Mouse (Mus musculus) erythroblast, embryonic 14.5 days (primary cell): ENCODE data around the gene Chrna9.

Source experiments
- GATA1 ChIP-seq: IDR thresholded peaks from 2 replicates; pipeline ENCODE4 v1.6.1; 2012; ENCODE audit warnings: low read length, inconsistent platforms, mixed read lengths
- TAL1 ChIP-seq: IDR thresholded peaks from 3 replicates; pipeline ENCODE4 v1.6.1; 2012; ENCODE audit warnings: low read length, inconsistent platforms, mixed read lengths

DNA sequence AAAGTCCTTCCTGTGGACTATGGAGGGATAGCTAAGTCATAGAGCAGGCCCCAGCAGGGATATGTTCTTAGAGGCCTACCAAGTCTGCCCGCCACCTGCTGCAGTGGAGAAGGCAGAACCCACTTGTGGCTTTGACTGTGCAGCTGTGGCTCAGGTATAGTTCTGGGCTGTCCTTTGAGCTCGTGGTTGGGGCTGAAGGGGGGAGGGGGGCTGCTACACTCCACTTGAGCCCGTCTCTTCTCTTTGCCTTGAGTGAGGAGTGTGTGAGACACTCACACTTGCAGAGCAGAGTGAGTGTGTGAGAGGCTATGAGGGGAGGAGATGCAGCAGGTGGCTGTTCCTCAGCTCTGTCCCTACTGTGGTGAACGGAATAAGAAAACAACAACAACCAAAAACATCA, 24.3 kb upstream of the Chrna9 start:
- TF ChIP-seq GATA1 (no peak), TAL1 (no peak)
